Mouse (Mus musculus): ENCODE measurements around the gene Khdc4.

- TF ChIP-seq GATA1 (IDR thresholded peaks at IDR 0.05; ENCODE audit: low read length) (no peak), TAL1 (IDR thresholded peaks at IDR 0.05; ENCODE audit: low read length) (no peak)
These were observed 34.7 kb upstream of the Khdc4 start for GRCm38 (mm10) chr3:88650713-88651504.

All from erythroblast, embryonic 14.5 days (primary cell).